Mouse (Mus musculus) heart, embryonic 14.5 days (tissue): ENCODE data around the gene Lmln. TPM values are rescaled to one million over a fixed set of nuclear protein-coding genes. Genes with fewer than 3 reads are reported as not detected.

Experiments
- ATAC-seq: fragments of 200-750 bp; cut with Nextera tagmentation; 2 replicates; pipeline ENCODE4 v1.8.0; 2017; ENCODE audit warnings: low read depth, moderate TSS enrichment; ENCODE audit not compliant: insufficient number of reproducible peaks, insufficient read depth, low FRiP score
- H3K27ac ChIP-seq, 2 experiments: fragments of 200-500 bp in 1 of 2; fragments of 300-500 bp in 1 of 2; sonication (generic) in 1 of 2; replicated peaks in 1 of 2; 2 replicates each; pipeline ENCODE4 v1.5.1; 2012 to 2014; ENCODE audit warnings: low read depth in 2 of 2, low read length in 2 of 2, control low read depth in 1 of 2, mild to moderate bottlenecking in 1 of 2, mixed read lengths in 1 of 2; ENCODE audit not compliant: control insufficient read depth in 1 of 2, insufficient read depth in 1 of 2
- H3K27me3 ChIP-seq: fragments of 300-500 bp; sonication (generic); 2 replicates; pipeline ENCODE4 v1.6.1; 2014; ENCODE audit warnings: mild to moderate bottlenecking, low read length, control low read depth; ENCODE audit not compliant: control insufficient read depth, insufficient read depth
- H3K36me3 ChIP-seq: fragments of 300-500 bp; sonication (generic); 2 replicates; pipeline ENCODE4 v1.6.1; 2014; ENCODE audit warnings: mild to moderate bottlenecking, control low read depth, low read length, mixed read lengths; ENCODE audit not compliant: control insufficient read depth, insufficient read depth
- H3K4me1 ChIP-seq, 2 experiments: fragments of 200-500 bp in 1 of 2; fragments of 300-500 bp in 1 of 2; sonication (generic) in 1 of 2; 2 replicates each; pipeline ENCODE4 v1.6.1; 2012 to 2014; ENCODE audit warnings: low read length in 2 of 2, control low read depth in 1 of 2, mixed read lengths in 1 of 2; ENCODE audit not compliant: control insufficient read depth in 2 of 2, insufficient read depth in 2 of 2
- H3K4me2 ChIP-seq: fragments of 300-500 bp; sonication (generic); 2 replicates; pipeline ENCODE4 v1.6.1; 2014; ENCODE audit warnings: mild to moderate bottlenecking, low read length
- H3K4me3 ChIP-seq, 2 experiments: fragments of 200-500 bp in 1 of 2; fragments of 300-500 bp in 1 of 2; sonication (generic) in 1 of 2; 2 replicates each; pipeline ENCODE4 v1.5.1; 2012 to 2014; ENCODE audit warnings: low read length in 2 of 2, mild to moderate bottlenecking in 2 of 2, control low read depth in 1 of 2, low read depth in 1 of 2, moderate library complexity in 1 of 2; ENCODE audit not compliant: control insufficient read depth in 1 of 2, insufficient read depth in 1 of 2
- H3K9ac ChIP-seq: fragments of 300-500 bp; sonication (generic); 2 replicates; pipeline ENCODE4 v1.6.1; 2014; ENCODE audit warnings: mild to moderate bottlenecking, low read length
- H3K9me3 ChIP-seq: fragments of 300-500 bp; sonication (generic); 2 replicates; pipeline ENCODE4 v1.6.1; 2016; ENCODE audit warnings: low read length, control low read depth; ENCODE audit not compliant: control insufficient read depth
- WGBS: fragments of 180-500 bp; shearing (Covaris S2); extraction: QIAGEN DNeasy Blood & Tissue Kit; methylation state at CpG from one replicate; pipeline ENCODE4 v1.1.7; 2014; 5-methylcytosine and 5-hydroxymethylcytosine counted together
- polyA plus RNA-seq: library from polyadenylated mRNA; unstranded; fragments of >200 nt; fragmentation: Nextera tagmentation; extraction: Ambion mirVana; gene quantifications from 2 replicates; pipeline ENCODE4 v1.2.1, GENCODE M21; 2014

Lmln gene
- polyA plus RNA-seq, 1 experiment from 2014 or later, result 4.7 TPM

DNA sequence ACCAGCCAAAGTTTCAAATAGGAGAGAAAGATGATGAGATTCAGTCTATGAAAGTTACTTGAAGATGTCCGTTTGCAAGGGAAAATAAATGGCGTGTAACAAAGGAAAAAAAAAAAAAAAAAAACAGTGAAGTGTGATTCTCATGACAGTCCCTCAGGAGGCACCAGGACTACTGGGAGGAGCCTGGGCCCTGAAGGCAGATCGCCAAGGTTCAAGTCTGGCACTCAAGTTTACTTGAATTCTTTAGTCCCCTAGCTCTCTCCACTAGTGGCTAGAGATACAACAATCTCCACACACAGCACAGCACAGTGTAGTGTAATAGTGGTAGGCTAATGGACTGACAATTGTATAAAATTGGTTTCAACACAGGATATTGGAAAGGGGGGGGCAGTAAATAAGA, 40.9 kb upstream of the Lmln start:
- H3K36me3 ChIP-seq, result peaks cover 7% of the 10 kb centered on the region
- no peak overlapping the region for H3K4me3 ChIP-seq
- no peak overlapping the region for H3K27ac ChIP-seq
- no peaks in the 10 kb centered on the region for H3K9me3 ChIP-seq
- H3K9ac ChIP-seq, result no peak overlapping the region
- no peaks in the 10 kb centered on the region for H3K27me3 ChIP-seq
- 61% methylated on average over 3 of the region's 3 CpGs for WGBS
- no peaks in the 10 kb centered on the region for H3K4me1 ChIP-seq
- ATAC-seq, result no peak
- no peak overlapping the region for H3K4me2 ChIP-seq

DNA sequence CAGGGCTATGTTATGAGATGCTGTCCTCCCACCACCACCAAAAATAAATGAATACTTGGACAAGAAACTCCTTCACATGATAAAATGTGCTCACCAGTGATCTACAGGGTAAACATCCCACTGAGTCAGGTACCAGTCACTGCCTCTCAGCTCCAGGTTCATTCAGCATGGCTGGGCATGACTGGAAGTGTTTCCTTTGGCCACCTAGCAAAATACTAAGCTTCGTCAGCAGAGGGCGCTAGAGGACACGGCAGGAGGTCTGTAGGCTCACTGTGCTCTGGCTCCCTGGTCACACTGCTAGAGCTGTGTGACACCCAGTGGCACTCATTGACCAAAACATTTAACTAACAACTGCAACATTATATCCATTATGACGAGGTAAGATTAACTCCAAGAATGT, 38.6 kb upstream of the Lmln start:
- no peak overlapping the region for H3K4me2 ChIP-seq

DNA sequence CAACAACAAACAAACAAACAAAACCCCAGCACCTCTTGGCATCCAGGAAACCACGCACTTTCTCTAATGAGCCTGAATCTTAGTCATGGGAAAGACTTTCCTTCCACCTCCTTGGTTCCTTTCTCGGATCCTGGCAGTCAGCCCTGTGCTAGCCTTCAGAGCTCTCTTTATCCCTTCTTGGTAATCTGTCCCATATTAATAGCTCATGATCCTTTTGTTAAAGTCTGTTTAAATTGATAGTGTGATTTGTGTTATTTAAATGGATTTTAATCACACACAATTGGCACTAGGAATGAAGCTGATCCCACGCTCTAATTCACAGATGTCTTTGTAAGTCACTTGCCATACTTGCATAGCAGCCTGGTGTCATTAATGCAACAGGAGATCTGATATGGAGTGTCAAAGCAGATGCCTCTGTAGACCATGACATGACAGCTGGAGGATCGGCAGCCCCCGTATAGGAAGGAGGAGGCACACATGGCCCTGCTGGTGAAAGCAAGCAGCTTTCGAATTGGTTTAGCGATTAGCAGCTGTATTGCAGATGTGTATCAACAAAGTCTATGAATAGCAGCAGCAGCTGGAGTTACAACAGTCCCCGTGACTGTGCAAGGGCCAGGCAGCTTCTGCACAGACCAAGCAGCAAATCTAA, 37.7 kb upstream of the Lmln start:
- WGBS, result 60% methylated on average over 8 of the region's 8 CpGs
- H3K27me3 ChIP-seq, result no peaks in the 10 kb centered on the region
- no peak overlapping the region for H3K27ac ChIP-seq
- no peaks in the 10 kb centered on the region for H3K9me3 ChIP-seq
- no peaks in the 10 kb centered on the region for H3K36me3 ChIP-seq
- no peak overlapping the region for H3K4me2 ChIP-seq
- no peak overlapping the region for H3K9ac ChIP-seq
- no peak for ATAC-seq
- H3K4me1 ChIP-seq, result no peaks in the 10 kb centered on the region
- no peak overlapping the region for H3K4me3 ChIP-seq

More for the DNA sequence above, 38.6 kb upstream of the Lmln start:
- Histone ChIP-seq H3K36me3 (no peaks in the 10 kb centered on the region), H3K9ac (no peak overlapping the region), H3K4me1 (no peaks in the 10 kb centered on the region), H3K9me3 (no peaks in the 10 kb centered on the region), H3K27me3 (no peaks in the 10 kb centered on the region), H3K4me3 (no peak overlapping the region), H3K27ac (no peak overlapping the region)
- 8% methylated on average over 4 of the region's 4 CpGs for WGBS
- peak; percentile 62; the same call in 1 of the 2 replicates for ATAC-seq

DNA sequence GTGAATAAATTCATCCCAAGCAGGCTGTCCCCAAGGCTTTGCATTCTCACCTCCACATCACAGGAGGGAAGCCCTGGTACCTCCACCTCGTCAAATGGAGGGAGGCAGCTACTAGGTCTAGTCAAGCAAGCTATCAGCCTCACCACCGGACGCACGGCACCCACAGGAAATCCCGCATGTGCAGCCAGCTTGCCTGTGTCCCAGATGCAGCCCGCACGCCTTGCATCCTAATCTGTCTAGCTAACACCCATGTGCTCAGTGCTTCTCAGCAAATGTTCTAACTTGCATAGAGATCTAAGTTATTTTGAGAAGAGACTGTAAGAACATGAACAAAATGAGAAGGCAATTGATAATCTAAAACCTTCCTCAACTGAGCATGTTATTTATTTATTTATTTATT, 36.0 kb upstream of the Lmln start:
- 76% methylated on average over 7 of the region's 7 CpGs for WGBS
- H3K36me3 ChIP-seq, result no peaks in the 10 kb centered on the region

DNA sequence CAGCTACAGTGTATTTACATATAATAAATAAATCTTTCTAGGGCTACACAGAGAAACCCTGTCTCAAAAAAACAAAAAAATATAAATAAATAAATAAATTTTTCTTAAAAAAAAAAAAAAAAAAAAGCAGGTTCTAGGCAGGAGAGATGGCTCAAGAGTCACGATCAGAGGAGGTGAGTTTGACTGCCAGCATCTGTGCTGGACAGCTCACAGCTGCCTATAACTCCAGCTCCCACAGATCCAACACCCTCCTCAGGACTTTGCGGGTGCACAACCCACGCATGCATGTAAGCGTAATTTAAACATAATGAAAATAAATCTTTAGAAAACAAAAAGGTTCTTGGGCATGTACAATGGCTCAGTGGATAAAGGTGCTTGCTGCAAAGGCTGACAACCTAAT, 26.3 kb upstream of the Lmln start:
- no peaks in the 10 kb centered on the region for H3K36me3 ChIP-seq
- 85% methylated on average over 4 of the region's 4 CpGs for WGBS

More for the DNA sequence above, 36.0 kb upstream of the Lmln start:
- no peak overlapping the region for H3K9ac ChIP-seq
- H3K9me3 ChIP-seq, result no peaks in the 10 kb centered on the region
- H3K4me2 ChIP-seq, result no peak overlapping the region
- no peaks in the 10 kb centered on the region for H3K27me3 ChIP-seq
- H3K27ac ChIP-seq, result no peak overlapping the region
- no peaks in the 10 kb centered on the region for H3K4me1 ChIP-seq
- ATAC-seq, result no peak
- no peak overlapping the region for H3K4me3 ChIP-seq

DNA sequence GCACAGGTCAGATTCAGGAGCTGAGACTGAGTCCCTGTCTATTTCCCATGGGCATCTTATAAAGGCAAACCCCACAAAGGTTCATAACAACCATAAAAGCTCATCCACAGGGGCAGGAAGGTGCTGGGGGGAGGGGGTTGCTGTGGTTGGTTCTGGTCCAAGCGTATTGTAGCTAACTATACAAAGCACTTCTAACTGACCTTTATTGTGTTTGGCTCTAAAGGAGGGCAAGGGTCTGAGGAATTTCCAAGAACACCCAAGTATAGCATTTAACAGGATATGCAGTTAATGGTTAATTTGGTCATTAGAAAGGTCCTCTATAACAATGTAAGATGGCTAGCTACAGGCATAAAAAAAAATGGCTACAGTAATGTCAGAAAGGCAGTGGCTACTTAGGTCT, 19.6 kb upstream of the Lmln start:
- Histone ChIP-seq H3K4me3 (no peak overlapping the region), H3K9me3 (no peaks in the 10 kb centered on the region), H3K4me2 (no peak overlapping the region), H3K4me1 (no peaks in the 10 kb centered on the region), H3K9ac (no peak overlapping the region), H3K27me3 (no peaks in the 10 kb centered on the region), H3K27ac (peak overlapping the region in 1 of 2 experiments; percentile 10; a peak in 1 of 4 replicates), H3K36me3 (no peaks in the 10 kb centered on the region)
- no peak for ATAC-seq
- WGBS, result 91% methylated on average over 1 of the region's 1 CpGs

More for the DNA sequence above, 26.3 kb upstream of the Lmln start:
- H3K9me3 ChIP-seq, result no peaks in the 10 kb centered on the region
- H3K27ac ChIP-seq, result no peak overlapping the region
- H3K9ac ChIP-seq, result no peak overlapping the region
- H3K27me3 ChIP-seq, result no peaks in the 10 kb centered on the region
- ATAC-seq, result no peak
- no peak overlapping the region for H3K4me2 ChIP-seq
- H3K4me1 ChIP-seq, result peaks cover 2 to 3% of the 10 kb centered on the region in 2 experiments; a peak in 1 of 4 replicates
- no peak overlapping the region for H3K4me3 ChIP-seq

DNA sequence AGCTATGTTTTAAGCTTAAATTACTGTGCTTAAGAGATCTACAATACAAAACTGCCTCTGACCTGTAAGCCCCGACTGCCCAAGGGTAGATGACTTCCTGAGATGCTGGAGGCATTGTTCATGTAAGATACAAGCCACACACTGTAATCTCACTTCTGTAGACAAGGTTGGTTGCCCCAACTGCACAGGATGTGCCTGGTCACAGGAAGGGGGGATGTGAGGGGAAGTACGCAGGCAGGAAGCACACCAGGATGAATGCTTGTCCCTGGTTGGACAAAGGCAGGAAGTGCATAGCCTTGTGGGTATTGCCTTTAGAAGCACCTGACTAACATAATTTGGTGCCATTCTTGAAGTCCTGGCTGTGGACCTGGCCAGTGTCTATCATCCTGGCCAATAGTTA, 19.1 kb upstream of the Lmln start:
- no peak overlapping the region for H3K4me2 ChIP-seq
- no peaks in the 10 kb centered on the region for H3K36me3 ChIP-seq
- H3K27me3 ChIP-seq, result no peaks in the 10 kb centered on the region
- WGBS, result 60% methylated on average over 2 of the region's 2 CpGs
- no peak overlapping the region for H3K4me3 ChIP-seq
- no peaks in the 10 kb centered on the region for H3K9me3 ChIP-seq
- H3K27ac ChIP-seq, result peak overlapping the region in 1 of 2 experiments; percentile 10; a peak in 1 of 4 replicates
- H3K9ac ChIP-seq, result no peak overlapping the region
- no peak for ATAC-seq
- no peaks in the 10 kb centered on the region for H3K4me1 ChIP-seq

DNA sequence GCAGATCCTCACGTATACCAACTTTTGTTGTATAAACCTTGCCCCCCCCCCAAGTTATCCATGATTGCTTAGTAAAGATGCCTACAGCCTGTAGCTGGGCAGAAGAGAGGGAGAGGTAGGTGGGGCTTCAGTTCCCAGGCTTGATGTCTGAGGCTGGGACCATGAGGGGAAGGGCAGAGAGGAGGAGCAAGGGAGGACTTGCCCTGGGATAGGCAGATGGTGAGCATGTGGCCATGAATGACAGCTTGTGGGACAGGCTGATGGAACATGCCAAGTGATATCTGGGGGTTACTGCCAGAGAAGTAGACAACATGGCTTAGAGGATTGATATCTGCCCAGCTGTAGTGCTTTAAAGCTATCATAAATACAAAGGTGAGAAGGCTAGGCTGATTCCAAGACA, 14.3 kb upstream of the Lmln start:
- Histone ChIP-seq H3K27ac (no peak overlapping the region), H3K9me3 (no peaks in the 10 kb centered on the region), H3K4me3 (no peak overlapping the region), H3K4me2 (no peak overlapping the region), H3K4me1 (no peaks in the 10 kb centered on the region), H3K36me3 (no peaks in the 10 kb centered on the region), H3K9ac (no peak overlapping the region), H3K27me3 (no peaks in the 10 kb centered on the region)
- no peak for ATAC-seq
- WGBS, result 93% methylated on average over 1 of the region's 1 CpGs
